Mouse (Mus musculus): ENCODE measurements around the gene Eml5. TPM values are rescaled to one million over a fixed set of nuclear protein-coding genes. Genes with fewer than 3 reads are reported as not detected.

The Eml5 gene
- total RNA-seq, 1 experiment: 20.5 TPM

DNA sequence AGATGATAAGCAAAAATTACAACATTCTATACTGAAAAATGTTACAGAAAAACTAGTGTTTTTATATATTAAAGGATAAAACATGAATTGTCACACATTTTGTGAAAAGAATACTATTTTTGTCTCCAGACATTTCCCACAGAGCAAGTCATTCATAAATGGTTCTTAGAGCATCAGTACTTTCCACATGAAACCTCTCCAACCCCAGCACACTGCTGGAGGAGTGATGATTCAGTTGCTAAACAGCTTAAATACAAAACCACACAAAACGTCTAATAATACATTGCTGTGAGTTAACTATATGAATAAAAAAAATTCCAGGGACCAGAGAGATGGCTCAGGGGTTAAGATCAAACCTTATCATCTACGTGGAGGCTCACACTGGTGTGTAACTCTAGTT is 26.1 kb downstream of the Eml5 start:
- H3K9me3 ChIP-seq (ENCODE audit: control insufficient read depth, insufficient read depth, low read depth, low read length): no peaks in the 10 kb centered on the region
- TF ChIP-seq ZC3H11A (IDR thresholded peaks at IDR 0.05; ENCODE audit: borderline replicate concordance, low read depth, low read length) (no peak), MAFK (IDR thresholded peaks at IDR 0.05; ENCODE audit: insufficient read depth, low read depth, low read length) (no peak), CHD2 (IDR thresholded peaks at IDR 0.05; ENCODE audit: low read depth, low read length) (no peak), ZNF384 (IDR thresholded peaks at IDR 0.05; ENCODE audit: low read depth, low read length) (no peak)
- no peaks in the 10 kb centered on the region for H3K36me3 ChIP-seq (ENCODE audit: control insufficient read depth, insufficient read depth, low read length, poor library complexity, severe bottlenecking)
- no peak overlapping the region for H3K27ac ChIP-seq (ENCODE audit: insufficient read depth, low read depth, low read length, poor library complexity, severe bottlenecking)
- no peaks in the 10 kb centered on the region for H3K4me1 ChIP-seq (ENCODE audit: control insufficient read depth in 2 of 2, insufficient read depth in 2 of 2, low read length in 2 of 2, poor library complexity in 1 of 2)
- no peak overlapping the region for H3K4me3 ChIP-seq (ENCODE audit: insufficient read depth in 1 of 2, low read depth in 1 of 2, low read length in 2 of 2, poor library complexity in 1 of 2, severe bottlenecking in 1 of 2)
- no peak for DNase-seq (ENCODE audit: low read depth, low spot score)
- in situ Hi-C loops (cut with MboI; ENCODE audit: low sequenced_read_pairs in 2 of 2, unreplicated experiment in 2 of 2): no loop called here
- no peak overlapping the region for H3K9ac ChIP-seq (ENCODE audit: insufficient read depth, low read depth, low read length, poor library complexity, severe bottlenecking)

GRCm38 (mm10) chr12:98872836-98873235 is 28.4 kb downstream of the Eml5 start:
- no peak for DNase-seq (ENCODE audit: low read depth, low spot score)
- Histone ChIP-seq H3K4me1 (ENCODE audit: control insufficient read depth in 2 of 2, insufficient read depth in 2 of 2, low read length in 2 of 2, poor library complexity in 1 of 2) (no peaks in the 10 kb centered on the region), H3K9ac (ENCODE audit: insufficient read depth, low read depth, low read length, poor library complexity, severe bottlenecking) (no peak overlapping the region), H3K36me3 (ENCODE audit: control insufficient read depth, insufficient read depth, low read length, poor library complexity, severe bottlenecking) (no peaks in the 10 kb centered on the region), H3K9me3 (ENCODE audit: control insufficient read depth, insufficient read depth, low read depth, low read length) (no peaks in the 10 kb centered on the region), H3K4me3 (ENCODE audit: insufficient read depth in 1 of 2, low read depth in 1 of 2, low read length in 2 of 2, poor library complexity in 1 of 2, severe bottlenecking in 1 of 2) (no peak overlapping the region), H3K27ac (ENCODE audit: insufficient read depth, low read depth, low read length, poor library complexity, severe bottlenecking) (no peak overlapping the region)
- in situ Hi-C loops (cut with MboI; ENCODE audit: low sequenced_read_pairs in 2 of 2, unreplicated experiment in 2 of 2): no loop called here
- TF ChIP-seq ZC3H11A (IDR thresholded peaks at IDR 0.05; ENCODE audit: borderline replicate concordance, low read depth, low read length): no peak
- TF ChIP-seq HCFC1 (IDR thresholded peaks at IDR 0.05; ENCODE audit: borderline replicate concordance, insufficient read depth, low read length): no peak
- no peak for TF ChIP-seq ZNF384 (IDR thresholded peaks at IDR 0.05; ENCODE audit: low read depth, low read length)
- TF ChIP-seq MAFK (IDR thresholded peaks at IDR 0.05; ENCODE audit: insufficient read depth, low read depth, low read length): no peak
- no peak for TF ChIP-seq CHD2 (IDR thresholded peaks at IDR 0.05; ENCODE audit: low read depth, low read length)

DNA sequence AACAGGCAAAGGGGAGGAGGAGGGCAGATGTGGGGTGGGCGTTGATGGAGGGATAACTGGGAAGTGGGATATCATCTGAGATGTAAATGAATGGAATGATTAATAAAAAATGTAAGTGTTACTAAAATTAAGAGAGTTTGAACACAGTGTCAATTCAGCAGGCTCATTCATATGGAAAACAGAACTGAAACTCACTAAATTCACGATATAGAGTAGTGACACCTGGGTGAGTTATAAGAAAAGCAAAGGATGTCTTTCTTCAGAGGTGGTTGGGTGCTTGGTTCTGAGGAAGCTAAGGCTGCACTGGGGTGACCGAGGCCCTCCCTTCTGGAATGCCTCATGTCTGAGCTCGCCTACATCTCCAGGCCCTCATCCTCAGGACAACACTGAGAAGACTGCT is 37.8 kb downstream of the Eml5 start:
- Histone ChIP-seq H3K4me1 (ENCODE audit: control insufficient read depth in 2 of 2, insufficient read depth in 2 of 2, low read length in 2 of 2, poor library complexity in 1 of 2) (no peaks in the 10 kb centered on the region), H3K4me3 (ENCODE audit: insufficient read depth in 1 of 2, low read depth in 1 of 2, low read length in 2 of 2, poor library complexity in 1 of 2, severe bottlenecking in 1 of 2) (no peak overlapping the region), H3K9ac (ENCODE audit: insufficient read depth, low read depth, low read length, poor library complexity, severe bottlenecking) (no peak overlapping the region), H3K36me3 (ENCODE audit: control insufficient read depth, insufficient read depth, low read length, poor library complexity, severe bottlenecking) (no peaks in the 10 kb centered on the region), H3K9me3 (ENCODE audit: control insufficient read depth, insufficient read depth, low read depth, low read length) (no peaks in the 10 kb centered on the region), H3K27ac (ENCODE audit: insufficient read depth, low read depth, low read length, poor library complexity, severe bottlenecking) (no peak overlapping the region)
- no peak for DNase-seq (ENCODE audit: low read depth, low spot score)
- TF ChIP-seq CHD2 (IDR thresholded peaks at IDR 0.05; ENCODE audit: low read depth, low read length) (no peak), ZC3H11A (IDR thresholded peaks at IDR 0.05; ENCODE audit: borderline replicate concordance, low read depth, low read length) (no peak), ZNF384 (IDR thresholded peaks at IDR 0.05; ENCODE audit: low read depth, low read length) (no peak), HCFC1 (IDR thresholded peaks at IDR 0.05; ENCODE audit: borderline replicate concordance, insufficient read depth, low read length) (no peak)
- in situ Hi-C loops (cut with MboI; ENCODE audit: low sequenced_read_pairs in 2 of 2, unreplicated experiment in 2 of 2): no loop called here

DNA sequence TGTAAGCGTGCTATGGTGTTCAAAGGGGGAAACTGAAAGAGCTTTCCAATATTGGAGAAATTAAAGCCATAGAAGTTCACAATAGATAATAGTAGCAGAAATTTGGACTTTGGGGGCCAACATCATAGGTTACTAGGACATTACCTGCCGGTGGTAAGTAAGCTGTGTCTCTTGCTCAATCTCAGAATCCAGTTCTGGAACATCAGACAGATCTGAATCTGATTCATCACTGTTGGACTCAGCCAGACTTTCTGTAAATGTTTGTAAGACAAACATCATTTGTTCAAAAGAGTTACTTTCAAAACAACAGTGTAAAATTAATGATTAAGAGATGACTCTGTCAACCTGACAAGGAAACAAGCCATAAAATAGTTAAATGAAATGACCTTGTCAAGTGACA is 41.0 kb downstream of the Eml5 start:
- no peaks in the 10 kb centered on the region for H3K9me3 ChIP-seq (ENCODE audit: control insufficient read depth, insufficient read depth, low read depth, low read length)
- no peak overlapping the region for H3K9ac ChIP-seq (ENCODE audit: insufficient read depth, low read depth, low read length, poor library complexity, severe bottlenecking)
- H3K4me3 ChIP-seq (ENCODE audit: insufficient read depth in 1 of 2, low read depth in 1 of 2, low read length in 2 of 2, poor library complexity in 1 of 2, severe bottlenecking in 1 of 2): no peak overlapping the region

DNA sequence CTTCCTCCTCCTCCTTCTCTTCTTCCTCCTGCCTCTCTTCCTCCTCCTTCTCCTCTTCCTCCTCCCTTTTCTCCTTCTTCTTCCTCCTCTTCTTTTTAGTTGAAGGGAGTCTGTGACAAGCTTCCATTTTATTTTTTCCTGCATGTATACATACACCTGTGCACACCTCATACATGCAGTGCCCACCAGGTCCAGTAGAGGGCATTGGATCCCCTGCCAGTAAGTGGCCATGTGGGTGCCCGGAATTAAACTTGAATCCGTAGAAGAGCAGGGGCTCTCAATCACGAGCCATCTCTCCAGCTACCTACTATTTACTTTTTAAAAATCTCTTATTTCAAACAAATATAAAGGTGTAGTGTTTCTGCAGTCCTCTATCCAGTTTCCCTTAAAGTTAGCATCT is 50.5 kb downstream of the Eml5 start:
- H3K4me3 ChIP-seq (ENCODE audit: insufficient read depth in 1 of 2, low read depth in 1 of 2, low read length in 2 of 2, poor library complexity in 1 of 2, severe bottlenecking in 1 of 2): no peak overlapping the region
- H3K27ac ChIP-seq (ENCODE audit: insufficient read depth, low read depth, low read length, poor library complexity, severe bottlenecking): no peak overlapping the region
- H3K9me3 ChIP-seq (ENCODE audit: control insufficient read depth, insufficient read depth, low read depth, low read length): no peaks in the 10 kb centered on the region
- no peaks in the 10 kb centered on the region for H3K4me1 ChIP-seq (ENCODE audit: control insufficient read depth in 2 of 2, insufficient read depth in 2 of 2, low read length in 2 of 2, poor library complexity in 1 of 2)
- TF ChIP-seq MAFK (IDR thresholded peaks at IDR 0.05; ENCODE audit: insufficient read depth, low read depth, low read length) (no peak), HCFC1 (IDR thresholded peaks at IDR 0.05; ENCODE audit: borderline replicate concordance, insufficient read depth, low read length) (no peak), ZNF384 (IDR thresholded peaks at IDR 0.05; ENCODE audit: low read depth, low read length) (no peak), ZC3H11A (IDR thresholded peaks at IDR 0.05; ENCODE audit: borderline replicate concordance, low read depth, low read length) (no peak), CHD2 (IDR thresholded peaks at IDR 0.05; ENCODE audit: low read depth, low read length) (no peak)
- no peak overlapping the region for H3K9ac ChIP-seq (ENCODE audit: insufficient read depth, low read depth, low read length, poor library complexity, severe bottlenecking)
- DNase-seq (ENCODE audit: low read depth, low spot score): peak; percentile 28
- in situ Hi-C loops (cut with MboI; ENCODE audit: low sequenced_read_pairs in 2 of 2, unreplicated experiment in 2 of 2): no loop called here
- no peaks in the 10 kb centered on the region for H3K36me3 ChIP-seq (ENCODE audit: control insufficient read depth, insufficient read depth, low read length, poor library complexity, severe bottlenecking)

More for the DNA sequence above, 41.0 kb downstream of the Eml5 start:
- Histone ChIP-seq H3K4me1 (ENCODE audit: control insufficient read depth in 2 of 2, insufficient read depth in 2 of 2, low read length in 2 of 2, poor library complexity in 1 of 2) (no peaks in the 10 kb centered on the region), H3K27ac (ENCODE audit: insufficient read depth, low read depth, low read length, poor library complexity, severe bottlenecking) (no peak overlapping the region), H3K36me3 (ENCODE audit: control insufficient read depth, insufficient read depth, low read length, poor library complexity, severe bottlenecking) (no peaks in the 10 kb centered on the region)
- in situ Hi-C loops (cut with MboI; ENCODE audit: low sequenced_read_pairs in 2 of 2, unreplicated experiment in 2 of 2): no loop called here
- TF ChIP-seq ZNF384 (IDR thresholded peaks at IDR 0.05; ENCODE audit: low read depth, low read length) (no peak), ZC3H11A (IDR thresholded peaks at IDR 0.05; ENCODE audit: borderline replicate concordance, low read depth, low read length) (no peak), MAFK (IDR thresholded peaks at IDR 0.05; ENCODE audit: insufficient read depth, low read depth, low read length) (no peak), CHD2 (IDR thresholded peaks at IDR 0.05; ENCODE audit: low read depth, low read length) (no peak)
- no peak for DNase-seq (ENCODE audit: low read depth, low spot score)

Measured in ES-E14 (cell line).